Mouse (Mus musculus) heart, postnatal 0 days (tissue): Measurements from ENCODE around the gene Setd5.

Source experiments
- CTCF ChIP-seq: IDR thresholded peaks from 2 replicates; pipeline ENCODE4 v1.5.1; 2016; ENCODE audit warnings: antibody characterized with exemption, control low read depth, low read depth
- EP300 ChIP-seq: IDR thresholded peaks from 2 replicates; pipeline ENCODE4 v1.6.1; 2016; ENCODE audit warnings: antibody characterized with exemption, low read depth

DNA sequence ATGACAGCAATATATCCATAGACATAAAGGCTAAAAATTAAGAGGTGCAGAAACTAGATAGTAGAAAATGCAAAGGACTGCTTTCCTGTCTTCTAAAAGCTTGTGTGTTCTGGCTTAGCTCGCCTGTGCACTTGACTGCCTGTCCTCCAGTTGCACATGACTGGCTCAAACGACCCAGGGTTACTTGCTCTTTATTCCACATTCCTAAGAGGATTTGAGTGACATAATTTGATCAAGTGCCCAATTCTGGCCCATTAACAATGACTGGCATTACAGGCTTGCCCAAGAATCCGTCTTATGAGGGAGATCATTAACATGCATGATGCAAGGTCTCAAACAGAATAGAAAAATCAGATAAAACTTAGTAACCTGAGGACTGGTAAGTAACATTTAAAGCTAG lies 14.9 kb upstream of the Setd5 start:
- TF ChIP-seq CTCF (no peak), EP300 (no peak)
